In the genomic region with DNA sequence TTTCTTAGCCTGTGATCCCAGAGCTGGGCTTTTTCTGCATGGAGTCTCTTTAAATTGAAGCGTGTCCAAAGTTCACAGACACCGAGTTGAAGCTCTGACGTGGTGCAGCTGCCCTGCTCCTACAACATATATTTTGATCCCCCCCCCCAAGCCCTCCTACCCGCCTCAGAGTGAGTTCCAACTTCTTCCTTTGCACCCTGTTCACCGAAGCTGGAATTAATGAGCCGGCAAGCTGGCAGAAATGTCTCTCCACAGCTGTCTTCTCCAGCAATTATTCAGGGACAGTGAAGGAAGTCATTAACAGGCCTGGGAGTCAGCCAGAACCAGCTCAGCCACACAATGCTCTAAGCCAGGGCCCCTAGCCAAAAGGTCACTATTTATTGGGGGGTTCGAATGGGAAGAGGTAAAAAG, we compare ENCODE assay signal across 7 mouse cellular contexts.
A peak's percentile ranks its signal among the peaks of the same experiment; 100 is the strongest.
DNase-seq lines count a peak whose midpoint lies in the region; ATAC-seq lines count a peak whose summit lies in the region.

No protein-coding gene starts in this region.

- no peak overlapping the region for H3K4me3 ChIP-seq in forebrain, embryonic 15.5 days
- no peak overlapping the region for H3K4me3 ChIP-seq in hindbrain, embryonic 16.5 days (ENCODE audit: low read length)
- no peak overlapping the region for H3K4me3 ChIP-seq in limb, embryonic 12.5 days (replicated peaks)

- no peak overlapping the region for H3K4me2 ChIP-seq in forebrain, embryonic 15.5 days (replicated peaks)
- no peak overlapping the region for H3K4me2 ChIP-seq in hindbrain, embryonic 16.5 days (ENCODE audit: low read length)
- H3K4me2 ChIP-seq in limb, embryonic 12.5 days = no peak overlapping the region

- DNase-seq in urinary bladder, postnatal 14 days (ENCODE audit: low spot score) = peak; percentile 26
- no peak for DNase-seq in urinary bladder, postnatal 10 days (ENCODE audit: low spot score)
- peak; percentile 6 for DNase-seq in retina, adult 2 months (ENCODE audit: low read depth, low spot score)
- DNase-seq in B cell, adult 2 months = no peak

- H3K9ac ChIP-seq in forebrain, embryonic 15.5 days (replicated peaks) = no peak overlapping the region
- no peak overlapping the region for H3K9ac ChIP-seq in hindbrain, embryonic 16.5 days (ENCODE audit: low read depth, low read length)
- H3K9ac ChIP-seq in limb, embryonic 12.5 days (replicated peaks) = no peak overlapping the region

- no peaks in the 10 kb centered on the region for H3K9me3 ChIP-seq in forebrain, embryonic 15.5 days
- H3K9me3 ChIP-seq in hindbrain, embryonic 16.5 days (ENCODE audit: control insufficient read depth, low read length) = no peaks in the 10 kb centered on the region
- no peaks in the 10 kb centered on the region for H3K9me3 ChIP-seq in limb, embryonic 12.5 days

- H3K4me1 ChIP-seq in forebrain, embryonic 15.5 days = peaks cover 55% of the 10 kb centered on the region
- peaks cover 25% of the 10 kb centered on the region for H3K4me1 ChIP-seq in hindbrain, embryonic 16.5 days (ENCODE audit: control insufficient read depth, insufficient read depth, low read depth, low read length)
- peaks cover 31% of the 10 kb centered on the region for H3K4me1 ChIP-seq in limb, embryonic 12.5 days (replicated peaks)

- WGBS in forebrain, embryonic 15.5 days = 7% methylated on average over 7 of the region's 7 CpGs
- 15% methylated on average over 7 of the region's 7 CpGs for WGBS in hindbrain, embryonic 16.5 days
- 6% methylated on average over 7 of the region's 7 CpGs for WGBS in limb, embryonic 12.5 days

- H3K27me3 ChIP-seq in forebrain, embryonic 15.5 days = no peaks in the 10 kb centered on the region
- no peaks in the 10 kb centered on the region for H3K27me3 ChIP-seq in hindbrain, embryonic 16.5 days (replicated peaks; ENCODE audit: control insufficient read depth, insufficient read depth, low read length)
- no peaks in the 10 kb centered on the region for H3K27me3 ChIP-seq in limb, embryonic 12.5 days

- 0 out of 2 replicates have a peak, but pooled peaks have one; percentile 26 for ATAC-seq in forebrain, embryonic 15.5 days (replicated peaks)
- ATAC-seq in hindbrain, embryonic 16.5 days = peak; percentile 76
- ATAC-seq in limb, embryonic 12.5 days (ENCODE audit: insufficient number of reproducible peaks, insufficient read depth, low FRiP score, low TSS enrichment, low read depth) = no peak

- H3K36me3 ChIP-seq in forebrain, embryonic 15.5 days = no peaks in the 10 kb centered on the region
- no peaks in the 10 kb centered on the region for H3K36me3 ChIP-seq in hindbrain, embryonic 16.5 days (ENCODE audit: control insufficient read depth, insufficient read depth, low read length)
- no peaks in the 10 kb centered on the region for H3K36me3 ChIP-seq in limb, embryonic 12.5 days

- H3K27ac ChIP-seq in forebrain, embryonic 15.5 days (replicated peaks) = no peak overlapping the region; the same call in 1 of the 2 replicates
- H3K27ac ChIP-seq in hindbrain, embryonic 16.5 days (ENCODE audit: low read depth, low read length) = no peak overlapping the region
- 0 out of 2 replicates have a peak overlapping the region, but pooled peaks have one; percentile 4 for H3K27ac ChIP-seq in limb, embryonic 12.5 days

Comparison
In these comparisons a context has a peak if more than half of its experiments do, and no peak if none do; other contexts are left out.
1. DNase-seq: peak in urinary bladder, postnatal 14 days (single experiment) and retina, adult 2 months (single experiment); none in urinary bladder, postnatal 10 days (single experiment) and B cell, adult 2 months (0 of 2).